Mouse (Mus musculus) brain, adult 2 months (tissue): ENCODE data around the gene Bhlhe23.

Experiments used
- DNase-seq: peaks from one replicate; pipeline ENCODE4 v3.0.0; 2011; ENCODE audit warnings: low read depth, low spot score

The Bhlhe23 gene

GRCm38 (mm10) chr2:180776793-180777192 lies at the start of gene Bhlhe23:
Gene Bhlhe23 (minus strand): TSS chr2:180776900.
- no peak for DNase-seq

DNA sequence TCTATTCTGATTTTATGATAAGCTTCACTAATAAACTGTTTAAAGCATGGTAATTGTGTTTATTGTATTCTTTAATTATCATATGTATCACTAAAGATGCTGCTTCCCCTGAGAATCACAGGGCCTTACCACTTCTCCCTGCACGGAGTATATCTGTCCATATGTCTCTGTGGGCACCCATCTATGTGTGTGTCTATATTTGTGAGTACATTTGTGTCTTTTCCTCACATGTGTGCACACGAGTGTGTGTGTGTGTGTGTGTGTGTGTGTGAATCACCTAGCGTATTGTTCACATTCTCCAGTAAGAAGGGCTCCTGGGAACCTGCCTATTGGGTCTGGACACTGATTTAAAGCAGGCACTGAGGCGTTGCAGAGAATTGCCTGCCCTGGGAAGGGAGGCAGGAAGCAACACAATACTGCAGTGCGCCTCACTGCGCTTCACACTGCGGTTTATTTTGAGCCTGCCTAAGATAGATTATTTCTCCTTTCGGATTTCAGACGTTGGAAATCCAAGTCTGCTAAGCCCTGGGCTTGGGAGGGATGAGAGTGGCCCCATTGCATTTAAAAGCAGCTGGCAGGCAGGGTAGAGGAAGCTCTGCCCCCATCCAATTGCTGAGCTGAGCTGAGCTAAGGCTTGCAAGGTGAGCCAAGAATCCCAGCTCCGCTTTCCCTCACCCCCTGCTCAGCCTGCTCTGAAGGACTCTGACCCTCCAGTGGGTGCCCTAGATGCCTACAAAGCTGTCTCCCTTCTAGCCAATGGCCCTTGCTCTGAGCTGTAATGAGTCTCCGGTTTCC lies 48.6 kb upstream of the Bhlhe23 start:
- peak; percentile 95 for DNase-seq

DNA sequence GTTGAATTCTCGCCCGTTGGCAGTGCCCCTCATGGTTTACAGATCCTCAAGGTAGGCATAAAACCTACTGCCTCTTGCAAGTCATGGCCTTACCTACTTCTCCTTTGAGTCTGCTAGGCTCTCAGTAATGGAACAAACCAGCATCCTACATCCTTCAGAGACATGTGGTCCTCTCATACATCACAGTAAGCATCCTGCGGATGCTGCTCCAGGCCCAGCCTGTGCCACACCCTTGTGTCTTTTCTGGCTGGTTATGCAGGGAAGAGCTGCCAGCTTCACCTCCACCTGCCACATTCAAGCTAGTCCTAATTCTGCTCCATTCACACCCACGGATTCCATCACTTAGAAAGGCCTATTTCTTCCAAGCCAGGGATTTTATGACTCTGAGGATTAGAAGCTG lies 48.0 kb upstream of the Bhlhe23 start:
- DNase-seq: peak; percentile 95

DNA sequence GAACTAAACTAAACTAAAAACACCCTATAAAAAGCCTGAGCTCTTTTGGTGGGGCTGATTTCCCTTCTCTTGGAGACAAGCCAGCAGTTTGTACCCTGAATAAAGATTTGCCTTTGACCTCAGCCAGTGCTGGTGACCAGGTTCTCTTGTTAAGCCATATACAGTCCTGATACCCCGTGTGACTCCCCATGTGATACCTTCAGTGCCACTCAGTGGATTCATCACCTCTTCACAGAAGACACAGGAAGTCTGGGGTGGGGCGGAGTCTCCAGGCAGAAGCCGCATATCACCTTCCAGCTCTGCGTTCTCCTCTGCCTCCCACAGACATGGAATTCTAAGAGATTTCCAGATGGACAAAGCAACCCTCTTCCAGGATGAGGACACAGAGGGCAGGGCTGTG lies 47.4 kb upstream of the Bhlhe23 start:
- peak; percentile 84 for DNase-seq

DNA sequence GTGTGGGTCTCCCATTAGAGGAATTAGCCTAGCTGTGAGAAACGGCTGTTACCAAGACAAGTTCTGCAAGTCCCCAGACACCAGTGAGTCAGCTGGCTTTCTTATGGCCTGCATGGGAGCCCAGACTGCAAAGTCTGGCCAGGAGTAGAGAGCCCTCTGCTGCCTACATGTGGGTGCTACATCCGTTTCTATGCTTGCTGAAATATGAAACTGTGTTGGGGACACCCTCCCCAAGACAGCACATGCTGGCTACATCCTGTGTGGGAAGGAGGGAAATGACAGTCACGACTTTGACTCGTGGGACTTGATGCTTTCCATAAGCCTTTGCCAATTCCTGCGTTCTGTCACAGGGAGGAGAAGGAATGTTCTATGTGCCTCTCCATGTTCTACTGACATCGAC lies 45.8 kb upstream of the Bhlhe23 start:
- peak; percentile 96 for DNase-seq

GRCm38 (mm10) chr2:180819504-180819903 lies 42.8 kb upstream of the Bhlhe23 start:
- DNase-seq: no peak

DNA sequence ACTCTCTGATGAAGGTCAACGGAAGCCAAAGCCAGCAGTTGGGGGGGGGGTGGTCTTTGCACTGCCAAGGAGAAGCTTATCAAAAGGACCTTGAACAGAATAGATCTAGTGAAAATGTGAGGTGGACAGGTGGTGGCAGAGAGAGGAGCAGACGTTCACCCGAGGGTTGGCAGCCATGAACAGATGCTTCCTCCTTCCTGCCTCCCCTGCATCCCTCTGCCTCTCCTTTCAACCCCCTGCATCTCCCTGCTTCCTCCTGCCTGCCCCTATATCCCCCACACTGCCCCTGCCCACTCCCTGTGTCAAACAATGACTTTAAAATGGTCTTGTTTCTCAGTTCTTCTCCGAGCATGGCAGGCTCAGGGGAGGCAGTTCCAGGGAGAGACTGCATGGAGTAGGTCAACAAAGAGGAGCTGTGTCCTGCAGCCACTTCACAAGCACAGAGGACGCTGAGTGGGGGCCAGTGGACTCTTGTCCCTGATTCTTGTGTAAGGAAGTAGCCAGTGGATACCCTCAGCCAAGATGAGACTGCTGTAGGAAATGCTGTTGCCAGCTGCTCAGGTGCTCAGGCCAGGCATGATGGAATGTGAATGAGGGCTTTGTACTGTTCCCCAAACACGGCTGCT lies 39.9 kb upstream of the Bhlhe23 start:
- peak; percentile 80 for DNase-seq

DNA sequence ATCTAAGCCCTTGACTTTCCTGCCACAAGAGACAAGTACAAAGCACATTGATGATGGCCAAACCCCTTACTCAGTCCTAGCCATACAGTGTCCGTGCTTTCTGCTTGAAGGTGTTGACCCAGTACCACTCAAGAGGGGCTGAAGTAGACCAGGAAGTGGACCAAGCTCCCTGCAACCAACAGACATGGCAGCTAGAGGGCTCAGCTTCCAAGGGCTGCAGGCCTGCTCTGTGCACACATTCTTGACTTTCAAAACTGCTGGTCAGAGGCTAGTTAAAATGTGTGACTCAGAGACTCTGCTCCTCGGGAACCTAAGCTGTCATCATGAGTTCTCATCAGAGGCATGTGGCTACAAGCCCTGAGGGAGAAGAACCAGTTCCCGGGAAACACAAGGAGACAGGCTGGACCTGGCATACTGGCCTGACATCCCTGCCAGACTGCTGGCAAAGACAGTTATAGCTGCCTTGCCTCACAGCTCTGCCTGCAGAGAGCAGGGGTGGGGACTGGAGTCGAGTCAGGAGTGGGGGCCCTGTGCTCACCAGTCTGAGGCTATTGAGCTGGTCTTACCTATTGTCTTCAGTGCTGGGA lies 37.4 kb upstream of the Bhlhe23 start:
- peak; percentile 96 for DNase-seq

DNA sequence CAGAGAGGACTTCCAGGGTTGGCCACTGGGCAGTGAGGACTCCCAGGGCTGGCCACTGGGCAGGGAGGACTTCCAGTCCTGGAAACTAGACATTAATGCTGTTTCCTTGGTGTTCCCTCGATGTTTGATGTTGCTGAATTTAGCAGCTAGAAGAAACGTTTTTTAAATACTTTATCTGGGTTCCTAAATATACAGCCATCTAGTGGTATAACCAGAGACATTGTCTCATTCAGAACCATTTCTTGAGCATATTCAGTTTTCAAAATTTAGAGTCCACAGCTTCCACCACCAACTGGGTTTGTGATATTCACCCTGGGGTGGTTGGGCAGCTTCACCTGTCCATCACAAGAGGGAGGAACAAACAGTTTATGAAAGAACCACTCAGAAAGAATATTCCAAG lies 34.3 kb upstream of the Bhlhe23 start:
- DNase-seq: no peak

- DNase-seq: peak; percentile 55
Observed at GRCm38 (mm10) chr2:180809510-180809909, 32.8 kb upstream of the Bhlhe23 start.

- DNase-seq: peak; percentile 91
Observed at GRCm38 (mm10) chr2:180805966-180806365, 29.3 kb upstream of the Bhlhe23 start.

- peak; percentile 47 for DNase-seq
Observed at GRCm38 (mm10) chr2:180796008-180796407, 19.3 kb upstream of the Bhlhe23 start.

- no peak for DNase-seq
Observed at GRCm38 (mm10) chr2:180795597-180795996, 18.9 kb upstream of the Bhlhe23 start.

DNA sequence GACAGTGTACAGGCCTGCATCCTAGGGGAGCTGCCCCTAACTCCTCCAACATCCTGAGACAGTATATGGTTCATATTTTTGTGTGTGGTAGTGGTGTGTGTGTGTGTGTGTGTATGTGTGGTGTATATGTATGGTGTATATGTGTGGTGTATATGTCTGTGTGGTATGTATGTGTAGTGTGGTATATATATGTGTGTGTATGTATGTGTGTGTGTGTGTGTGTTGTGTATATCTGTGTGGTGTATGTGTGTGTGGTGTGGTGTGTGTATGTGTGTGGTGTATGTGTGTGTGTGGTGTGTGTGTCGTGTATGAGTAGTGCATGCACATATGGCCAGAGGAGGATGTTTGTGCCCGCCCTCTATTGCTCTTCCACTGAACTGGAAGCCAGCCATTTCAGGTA lies 17.7 kb upstream of the Bhlhe23 start:
- DNase-seq: no peak

DNA sequence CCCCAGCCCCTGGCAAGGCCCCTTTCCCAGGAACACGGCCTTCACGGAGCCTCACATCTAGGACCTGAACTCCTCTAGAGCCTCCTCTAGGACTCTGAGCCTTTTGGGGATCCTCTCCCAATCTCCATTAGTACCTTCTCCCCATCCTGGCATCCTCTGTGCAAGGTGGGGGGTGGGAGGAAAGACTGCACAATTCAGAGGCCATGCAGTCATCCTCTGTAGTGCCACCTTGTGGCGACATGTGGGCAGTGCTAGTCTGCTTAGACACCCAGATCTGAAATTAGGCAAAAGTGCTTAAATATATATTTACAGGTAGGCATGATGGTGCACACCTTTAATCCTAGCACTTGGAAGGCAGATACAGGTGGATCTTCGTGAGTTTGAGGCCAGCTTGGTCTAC lies 15.0 kb upstream of the Bhlhe23 start:
- DNase-seq: peak; percentile 78

GRCm38 (mm10) chr2:180788843-180789242 lies 12.1 kb upstream of the Bhlhe23 start:
- DNase-seq: peak; percentile 88

GRCm38 (mm10) chr2:180788386-180788785 lies 11.7 kb upstream of the Bhlhe23 start:
- peak; percentile 83 for DNase-seq

DNA sequence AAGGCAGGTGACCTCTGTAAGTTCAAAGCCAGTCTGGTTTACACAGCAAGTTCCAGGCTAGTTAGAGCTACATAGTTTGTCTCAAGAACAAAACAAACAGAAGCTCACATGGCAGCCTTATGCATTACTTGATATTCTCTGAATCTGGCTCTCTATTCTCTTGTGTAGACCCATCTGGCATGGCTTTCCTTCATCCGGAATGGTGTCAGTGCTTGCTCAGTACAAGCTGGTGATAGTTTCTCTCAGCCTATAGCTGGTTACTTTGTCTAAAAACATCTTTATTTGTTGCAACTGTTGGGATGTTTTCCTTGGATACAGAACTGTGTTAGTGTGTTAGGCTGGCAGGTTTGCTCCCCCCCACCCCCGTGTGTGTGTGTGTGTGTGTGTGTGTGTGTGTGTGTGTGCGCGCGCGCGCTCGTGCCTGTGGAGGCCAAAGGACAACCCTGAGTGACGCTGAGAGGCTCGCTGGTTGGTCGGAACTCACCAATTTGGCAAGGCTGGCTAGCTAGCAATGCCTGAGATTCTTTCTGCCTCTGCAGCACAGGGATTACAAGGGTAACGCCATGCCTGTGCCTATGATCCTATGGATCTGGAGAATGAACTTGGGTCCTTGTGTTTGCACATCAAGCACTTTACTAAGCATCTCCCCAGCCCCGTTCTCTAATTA lies 11.0 kb upstream of the Bhlhe23 start:
- DNase-seq: peak; percentile 47

GRCm38 (mm10) chr2:180786732-180787131 lies 10.0 kb upstream of the Bhlhe23 start:
- DNase-seq: peak; percentile 84

- DNase-seq: no peak
Observed at GRCm38 (mm10) chr2:180780282-180780681, 3.6 kb upstream of the Bhlhe23 start.

GRCm38 (mm10) chr2:180779226-180780104 lies 2.8 kb upstream of the Bhlhe23 start:
- peak; percentile 83 for DNase-seq
